Mouse (Mus musculus) kidney, adult 2 months (tissue): ENCODE measurements around the gene Actn1.

ENCODE experiments used
- CTCF ChIP-seq: fragments of 200-500 bp; conservative IDR thresholded peaks from 2 replicates; pipeline ENCODE4 v1.5.1; 2011; ENCODE audit warnings: low read depth, mild to moderate bottlenecking, control low read depth, low read length, moderate library complexity, mixed read lengths; ENCODE audit not compliant: insufficient read depth, insufficient read length
- POLR2A ChIP-seq: fragments of 200-500 bp; IDR thresholded peaks from one replicate; pipeline ENCODE4 v1.6.1; 2011; ENCODE audit warnings: low read depth, low read length, control low read depth

DNA sequence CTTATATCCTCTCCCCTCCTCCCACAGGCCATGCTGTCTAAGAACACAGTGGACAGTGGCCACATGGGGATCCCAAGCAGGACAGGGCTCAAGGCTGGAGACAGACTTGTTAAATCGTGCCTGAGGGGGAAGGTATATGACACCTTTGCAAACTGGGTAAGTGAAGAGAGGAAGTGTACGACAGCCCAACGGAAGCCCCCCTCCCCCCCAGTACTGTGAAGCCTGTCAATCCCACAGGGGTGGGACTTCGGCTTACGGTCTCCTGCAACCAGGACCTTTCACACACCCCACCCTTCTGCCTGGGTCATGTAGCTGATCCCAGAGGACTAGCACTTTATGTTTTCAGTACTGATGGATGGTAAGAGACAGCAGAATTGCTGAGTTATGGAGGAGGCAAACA lies 68.4 kb downstream of the Actn1 start:
- TF ChIP-seq CTCF (no peak), POLR2A (no peak)
